Comparison of ENCODE assay signal across 8 mouse cellular contexts in genomic region chr6:134928889-134929310, GRCm38 (mm10). TPM values are rescaled to one million over a fixed set of nuclear protein-coding genes. Genes with fewer than 3 reads are reported as not detected.
DNase-seq lines count a peak whose midpoint lies in the region; ATAC-seq and TF ChIP-seq lines count a peak whose summit lies in the region.

No protein-coding gene starts in this region.

- TF ChIP-seq POLR2A in testis, adult 2 months (IDR thresholded peaks at IDR 0.05; ENCODE audit: control insufficient read depth, low read depth, low read length), result no peak
- no peak for TF ChIP-seq POLR2A in limb, embryonic 14.5 days (IDR thresholded peaks at IDR 0.05; ENCODE audit: borderline replicate concordance, extremely low read depth, insufficient read depth, insufficient read length)

- H3K9ac ChIP-seq in embryonic facial prominence, embryonic 13.5 days, result peak overlapping the region; percentile 87
- H3K9ac ChIP-seq in hindbrain, embryonic 11.5 days (ENCODE audit: low read depth, low read length), result peak overlapping the region; percentile 49
- H3K9ac ChIP-seq in limb, embryonic 14.5 days (ENCODE audit: low read depth, low read length, severe bottlenecking), result peak overlapping the region; percentile 87
- peak overlapping the region; percentile 64; the same call in 1 of the 2 replicates for H3K9ac ChIP-seq in midbrain, postnatal 0 days (replicated peaks; ENCODE audit: low read length, poor library complexity, severe bottlenecking)

- WGBS in embryonic facial prominence, embryonic 13.5 days, result 0% methylated on average over 15 of the region's 15 CpGs
- 1% methylated on average over 15 of the region's 15 CpGs for WGBS in hindbrain, embryonic 11.5 days
- under 1% methylated on average over 15 of the region's 15 CpGs for whole genome bisulfite sequencing in limb, embryonic 14.5 days
- under 1% methylated on average over 15 of the region's 15 CpGs for WGBS in midbrain, postnatal 0 days

- no peak for TF ChIP-seq CTCF in testis, adult 2 months (IDR thresholded peaks at IDR 0.05; ENCODE audit: control insufficient read depth, insufficient read depth, insufficient replicate concordance, low read depth, low read length)
- TF ChIP-seq CTCF in midbrain, postnatal 0 days (IDR thresholded peaks at IDR 0.05), result no peak

- 0 out of 2 replicates have a peak, but pooled peaks cover 2% of the 10 kb centered on the region for H3K27me3 ChIP-seq in testis, adult 2 months (ENCODE audit: control insufficient read depth, insufficient read depth, low read length)
- no peaks in the 10 kb centered on the region for H3K27me3 ChIP-seq in embryonic facial prominence, embryonic 13.5 days
- no peaks in the 10 kb centered on the region for H3K27me3 ChIP-seq in hindbrain, embryonic 11.5 days (ENCODE audit: control insufficient read depth, insufficient read depth, low read length)
- no peaks in the 10 kb centered on the region for H3K27me3 ChIP-seq in limb, embryonic 14.5 days (ENCODE audit: control insufficient read depth, insufficient read depth, low read length)
- H3K27me3 ChIP-seq in midbrain, postnatal 0 days (ENCODE audit: insufficient read depth, low read length), result no peaks in the 10 kb centered on the region

- DNase-seq in testis, postnatal 14 days (ENCODE audit: low spot score), result no peak
- DNase-seq in hindbrain, embryonic 11.5 days (ENCODE audit: low spot score), result peak; percentile 58
- no peak for DNase-seq in limb, embryonic 14.5 days (ENCODE audit: low spot score)
- DNase-seq in midbrain, postnatal 0 days (ENCODE audit: low spot score), result no peak
- DNase-seq in urinary bladder, postnatal 10 days (ENCODE audit: low spot score), result no peak
- no peak for DNase-seq in testis, postnatal 10 days (ENCODE audit: low spot score)

- H3K4me1 ChIP-seq in testis, adult 2 months (ENCODE audit: control insufficient read depth, insufficient read depth, low read length), result peaks cover 17% of the 10 kb centered on the region
- H3K4me1 ChIP-seq in embryonic facial prominence, embryonic 13.5 days, result peaks cover 44% of the 10 kb centered on the region
- peaks cover 5% of the 10 kb centered on the region; the same call in 1 of the 2 replicates for H3K4me1 ChIP-seq in hindbrain, embryonic 11.5 days (replicated peaks; ENCODE audit: control insufficient read depth, insufficient read depth, low read length)
- peaks cover 18% of the 10 kb centered on the region for H3K4me1 ChIP-seq in limb, embryonic 14.5 days (ENCODE audit: control insufficient read depth, insufficient read depth, low read length)
- no peaks in the 10 kb centered on the region for H3K4me1 ChIP-seq in midbrain, postnatal 0 days (ENCODE audit: insufficient read depth, low read length)

- peak; percentile 22; the same call in 1 of the 2 replicates for ATAC-seq in embryonic facial prominence, embryonic 13.5 days (ENCODE audit: insufficient number of reproducible peaks, insufficient read depth, low FRiP score, low TSS enrichment, low read depth)
- peak; percentile 34 for ATAC-seq in hindbrain, embryonic 11.5 days (ENCODE audit: low FRiP score)
- peak; percentile 47 for ATAC-seq in limb, embryonic 14.5 days (ENCODE audit: low FRiP score, low read depth)
- ATAC-seq in midbrain, postnatal 0 days (ENCODE audit: low FRiP score), result peak; percentile 8; the same call in 1 of the 2 replicates

- H3K9me3 ChIP-seq in embryonic facial prominence, embryonic 13.5 days, result no peaks in the 10 kb centered on the region
- H3K9me3 ChIP-seq in hindbrain, embryonic 11.5 days (ENCODE audit: control insufficient read depth, low read length), result no peaks in the 10 kb centered on the region
- no peaks in the 10 kb centered on the region for H3K9me3 ChIP-seq in limb, embryonic 14.5 days (ENCODE audit: control insufficient read depth, low read length)
- H3K9me3 ChIP-seq in midbrain, postnatal 0 days (ENCODE audit: low read length), result no peaks in the 10 kb centered on the region

- no peaks in the 10 kb centered on the region for H3K36me3 ChIP-seq in testis, adult 2 months (ENCODE audit: control insufficient read depth, insufficient read depth, low read length)
- no peaks in the 10 kb centered on the region for H3K36me3 ChIP-seq in embryonic facial prominence, embryonic 13.5 days
- H3K36me3 ChIP-seq in hindbrain, embryonic 11.5 days (ENCODE audit: control insufficient read depth, insufficient read depth, low read length), result no peaks in the 10 kb centered on the region
- H3K36me3 ChIP-seq in limb, embryonic 14.5 days (ENCODE audit: control insufficient read depth, insufficient read depth, low read length), result peaks cover 11% of the 10 kb centered on the region
- no peaks in the 10 kb centered on the region for H3K36me3 ChIP-seq in midbrain, postnatal 0 days (ENCODE audit: insufficient read depth, low read length)

- H3K4me3 ChIP-seq in testis, adult 2 months (ENCODE audit: control insufficient read depth, low read depth, low read length), result peak overlapping the region; percentile 50
- peak overlapping the region; percentile 56 for H3K4me3 ChIP-seq in embryonic facial prominence, embryonic 13.5 days
- peak overlapping the region; percentile 55 for H3K4me3 ChIP-seq in hindbrain, embryonic 11.5 days (ENCODE audit: low read depth, low read length)
- H3K4me3 ChIP-seq in limb, embryonic 14.5 days (replicated peaks; ENCODE audit: low read length), result peak overlapping the region; percentile 56
- H3K4me3 ChIP-seq in midbrain, postnatal 0 days (ENCODE audit: low read depth, low read length), result peak overlapping the region; percentile 66

- peak overlapping the region; percentile 86 for H3K4me2 ChIP-seq in embryonic facial prominence, embryonic 13.5 days
- H3K4me2 ChIP-seq in hindbrain, embryonic 11.5 days (replicated peaks; ENCODE audit: low read depth, low read length), result peak overlapping the region; percentile 97
- peak overlapping the region; percentile 96 for H3K4me2 ChIP-seq in limb, embryonic 14.5 days (replicated peaks; ENCODE audit: low read depth, low read length, severe bottlenecking)
- H3K4me2 ChIP-seq in midbrain, postnatal 0 days (ENCODE audit: low read depth, low read length, poor library complexity, severe bottlenecking), result peak overlapping the region; percentile 97

- H3K27ac ChIP-seq in testis, adult 2 months (ENCODE audit: control insufficient read depth, insufficient read depth, low read depth, low read length), result no peak overlapping the region
- H3K27ac ChIP-seq in embryonic facial prominence, embryonic 13.5 days, result peak overlapping the region; percentile 100
- H3K27ac ChIP-seq in hindbrain, embryonic 11.5 days (ENCODE audit: low read depth, low read length), result peak overlapping the region; percentile 99
- peak overlapping the region; percentile 99 for H3K27ac ChIP-seq in limb, embryonic 14.5 days (replicated peaks; ENCODE audit: low read depth, low read length)
- no peak overlapping the region for H3K27ac ChIP-seq in midbrain, postnatal 0 days (ENCODE audit: low read depth, low read length)

RNA-seq across cellular contexts. Expression of gene Cdkn1b, which starts 8.7 kb away (rescaled TPM):
- 3.0 and 3.6 TPM in 2 replicates for polyA plus RNA-seq in testis, adult 2 months (2012; rRNA removed)
- 18.9 and 24.4 TPM in 2 replicates for polyA plus RNA-seq in embryonic facial prominence, embryonic 13.5 days (2015; fragmentation: Nextera tagmentation; extraction: Ambion mirVana)
- 23.9 and 24.1 TPM in 2 replicates for polyA plus RNA-seq in hindbrain, embryonic 11.5 days (2014; fragmentation: Nextera tagmentation; extraction: Ambion mirVana)
- 29.8 and 30.3 TPM in 2 replicates for polyA plus RNA-seq in limb, embryonic 14.5 days (2012; rRNA removed)
- polyA plus RNA-seq in limb, embryonic 14.5 days (2014; fragmentation: Nextera tagmentation; extraction: Ambion mirVana), result 18.3 and 18.8 TPM in 2 replicates
- 48.5 and 58.8 TPM in 2 replicates for total RNA-seq in midbrain, postnatal 0 days (2014; rRNA removed)
- polyA plus RNA-seq in midbrain, postnatal 0 days (2015; fragmentation: Nextera tagmentation; extraction: Ambion mirVana), result 23.9 and 25.6 TPM in 2 replicates

RNA-seq across cellular contexts. Expression of gene Gpr19, which starts 30.5 kb away (rescaled TPM):
- polyA plus RNA-seq in testis, adult 2 months (2012; rRNA removed), result 46.0 and 51.8 TPM in 2 replicates
- polyA plus RNA-seq in embryonic facial prominence, embryonic 13.5 days (2015; fragmentation: Nextera tagmentation; extraction: Ambion mirVana), result 9.1 TPM in 2 replicates
- 27.7 and 29.4 TPM in 2 replicates for polyA plus RNA-seq in hindbrain, embryonic 11.5 days (2014; fragmentation: Nextera tagmentation; extraction: Ambion mirVana)
- polyA plus RNA-seq in limb, embryonic 14.5 days (2012; rRNA removed), result 8.9 and 11.5 TPM in 2 replicates
- polyA plus RNA-seq in limb, embryonic 14.5 days (2014; fragmentation: Nextera tagmentation; extraction: Ambion mirVana), result 7.5 and 7.9 TPM in 2 replicates
- total RNA-seq in midbrain, postnatal 0 days (2014; rRNA removed), result 32.1 and 34.2 TPM in 2 replicates
- 38.5 and 41.6 TPM in 2 replicates for polyA plus RNA-seq in midbrain, postnatal 0 days (2015; fragmentation: Nextera tagmentation; extraction: Ambion mirVana)

RNA-seq across cellular contexts. Expression of gene Apold1, which starts 52.6 kb away (rescaled TPM):
- polyA plus RNA-seq in testis, adult 2 months (2012; rRNA removed), result 0.48 and 0.75 TPM in 2 replicates
- polyA plus RNA-seq in embryonic facial prominence, embryonic 13.5 days (2015; fragmentation: Nextera tagmentation; extraction: Ambion mirVana), result 3.8 and 4.2 TPM in 2 replicates
- 3.0 and 3.7 TPM in 2 replicates for polyA plus RNA-seq in hindbrain, embryonic 11.5 days (2014; fragmentation: Nextera tagmentation; extraction: Ambion mirVana)
- 2.7 and 3.4 TPM in 2 replicates for polyA plus RNA-seq in limb, embryonic 14.5 days (2012; rRNA removed)
- 4.8 and 4.9 TPM in 2 replicates for polyA plus RNA-seq in limb, embryonic 14.5 days (2014; fragmentation: Nextera tagmentation; extraction: Ambion mirVana)
- total RNA-seq in midbrain, postnatal 0 days (2014; rRNA removed), result 5.8 and 6.1 TPM in 2 replicates
- 4.3 and 5.1 TPM in 2 replicates for polyA plus RNA-seq in midbrain, postnatal 0 days (2015; fragmentation: Nextera tagmentation; extraction: Ambion mirVana)

Comparison
In these comparisons a context has a peak if more than half of its experiments do, and no peak if none do; other contexts are left out.
1. H3K27ac ChIP-seq: peak in embryonic facial prominence, embryonic 13.5 days (single experiment), hindbrain, embryonic 11.5 days (single experiment) and limb, embryonic 14.5 days (single experiment); none in testis, adult 2 months (single experiment) and midbrain, postnatal 0 days (single experiment).
2. Peak in every context shown above with its lines, with median percentiles within 50 percentile points of each other: H3K4me3 ChIP-seq, ATAC-seq, H3K4me2 ChIP-seq and H3K9ac ChIP-seq.